8 mouse cellular contexts compared by ENCODE assay signal in genomic region chr4:135873526-135874202, GRCm38 (mm10). TPM values are rescaled to one million over a fixed set of nuclear protein-coding genes. Genes with fewer than 3 reads are reported as not detected.
DNase-seq lines count a peak whose midpoint lies in the region; ATAC-seq and TF ChIP-seq lines count a peak whose summit lies in the region.

Pnrc2 (minus strand) TSS chr4:135873850.

- WGBS in heart, embryonic 14.5 days, result 0% methylated on average over 54 of the region's 60 CpGs
- under 1% methylated on average over 59 of the region's 60 CpGs for WGBS in liver, embryonic 14.5 days (ENCODE audit: insufficient replicate concordance)
- under 1% methylated on average over 56 of the region's 60 CpGs for WGBS in neural tube, embryonic 11.5 days
- WGBS in stomach, postnatal 0 days, result under 1% methylated on average over 58 of the region's 60 CpGs

- H3K36me3 ChIP-seq in heart, embryonic 14.5 days (ENCODE audit: control insufficient read depth, insufficient read depth, low read length), result peaks cover 41% of the 10 kb centered on the region
- peaks cover 37% of the 10 kb centered on the region for H3K36me3 ChIP-seq in liver, embryonic 14.5 days (replicated peaks; ENCODE audit: control insufficient read depth, insufficient read depth, low read depth)
- peaks cover 2% of the 10 kb centered on the region; the same call in 1 of the 2 replicates for H3K36me3 ChIP-seq in neural tube, embryonic 11.5 days (ENCODE audit: control insufficient read depth, insufficient read depth, low read length)
- H3K36me3 ChIP-seq in stomach, postnatal 0 days (ENCODE audit: control insufficient read depth, insufficient read depth, low read length), result no peaks in the 10 kb centered on the region

- TF ChIP-seq CTCF in liver, embryonic 14.5 days (IDR thresholded peaks at IDR 0.05; ENCODE audit: low read depth), result no peak
- no peak; the same call in 1 of the 2 replicates for TF ChIP-seq CTCF in stomach, postnatal 0 days (IDR thresholded peaks at IDR 0.05; ENCODE audit: low read depth)

- peaks cover 28% of the 10 kb centered on the region for H3K4me1 ChIP-seq in brown adipose tissue, adult 24 weeks (ENCODE audit: control insufficient read depth, insufficient read depth, insufficient read length, low read length)
- peaks cover 22 to 51% of the 10 kb centered on the region in 2 experiments for H3K4me1 ChIP-seq in heart, embryonic 14.5 days (ENCODE audit: control insufficient read depth in 2 of 2, insufficient read depth in 2 of 2, low read length in 2 of 2)
- H3K4me1 ChIP-seq in liver, embryonic 14.5 days (replicated peaks; ENCODE audit: control insufficient read depth in 2 of 2, insufficient read depth in 2 of 2, low read length in 1 of 2), result peaks cover 32 to 38% of the 10 kb centered on the region in 2 experiments
- H3K4me1 ChIP-seq in neural tube, embryonic 11.5 days (ENCODE audit: control insufficient read depth, insufficient read depth, low read length), result peaks cover 41% of the 10 kb centered on the region
- peaks cover 18% of the 10 kb centered on the region; the same call in 1 of the 2 replicates for H3K4me1 ChIP-seq in stomach, postnatal 0 days (replicated peaks; ENCODE audit: control insufficient read depth, insufficient read depth)

- ATAC-seq in CD4-positive, CD25-positive, alpha-beta regulatory T cell, adult 4 months, result peak; percentile 60
- ATAC-seq in heart, embryonic 14.5 days (ENCODE audit: insufficient number of reproducible peaks, insufficient read depth, low FRiP score, low read depth), result peak; percentile 92
- ATAC-seq in liver, embryonic 14.5 days (ENCODE audit: insufficient read depth), result peak; percentile 94
- peak; percentile 95 for ATAC-seq in neural tube, embryonic 11.5 days (ENCODE audit: insufficient read depth, low FRiP score, low TSS enrichment)
- ATAC-seq in stomach, postnatal 0 days (ENCODE audit: low FRiP score, low TSS enrichment), result peak; percentile 95

- peak; percentile 79 for DNase-seq in fibroblast of lung, adult 2 months (ENCODE audit: low read depth)
- DNase-seq in kidney, postnatal 25 days, result peak; percentile 90 to 98
- peak; percentile 87 to 88 (median 88) for DNase-seq in liver, embryonic 14.5 days (ENCODE audit: low read depth in 3 of 3, low spot score in 3 of 3)
- DNase-seq in neural tube, embryonic 11.5 days (ENCODE audit: low spot score), result peak; percentile 94
- DNase-seq in stomach, postnatal 0 days (ENCODE audit: low spot score), result peak; percentile 98

- H3K27me3 ChIP-seq in heart, embryonic 14.5 days (ENCODE audit: control insufficient read depth, insufficient read depth, low read length), result no peaks in the 10 kb centered on the region
- H3K27me3 ChIP-seq in liver, embryonic 14.5 days (ENCODE audit: control insufficient read depth, insufficient read depth, low read length), result no peaks in the 10 kb centered on the region
- no peaks in the 10 kb centered on the region for H3K27me3 ChIP-seq in neural tube, embryonic 11.5 days (ENCODE audit: control insufficient read depth, insufficient read depth, low read length)
- H3K27me3 ChIP-seq in stomach, postnatal 0 days (ENCODE audit: control insufficient read depth, insufficient read depth, low read length), result no peaks in the 10 kb centered on the region

- peak within 1 kb of the TSS; percentile 99 for H3K27ac ChIP-seq in brown adipose tissue, adult 24 weeks (replicated peaks; ENCODE audit: low read depth, low read length)
- H3K27ac ChIP-seq in heart, embryonic 14.5 days (replicated peaks in 1 of 2; ENCODE audit: control insufficient read depth in 1 of 2, insufficient read depth in 1 of 2, low read depth in 2 of 2, low read length in 2 of 2), result peak within 1 kb of the TSS; percentile 99 to 100
- H3K27ac ChIP-seq in liver, embryonic 14.5 days, result peak within 1 kb of the TSS; percentile 87
- H3K27ac ChIP-seq in neural tube, embryonic 11.5 days (ENCODE audit: low read depth, low read length), result peak within 1 kb of the TSS; percentile 99
- H3K27ac ChIP-seq in stomach, postnatal 0 days (replicated peaks), result peak within 1 kb of the TSS; percentile 100

- H3K4me2 ChIP-seq in heart, embryonic 14.5 days (ENCODE audit: low read length), result peak within 1 kb of the TSS; percentile 84
- peak within 1 kb of the TSS; percentile 80 for H3K4me2 ChIP-seq in liver, embryonic 14.5 days (ENCODE audit: low read depth)
- peak within 1 kb of the TSS; percentile 88 for H3K4me2 ChIP-seq in neural tube, embryonic 11.5 days (ENCODE audit: low read depth)
- H3K4me2 ChIP-seq in stomach, postnatal 0 days (replicated peaks; ENCODE audit: low read depth), result peak within 1 kb of the TSS; percentile 70

- H3K4me3 ChIP-seq in brown adipose tissue, adult 24 weeks (ENCODE audit: insufficient read depth, low read depth, low read length), result peak within 1 kb of the TSS; percentile 88
- peak within 1 kb of the TSS; percentile 84 to 96 for H3K4me3 ChIP-seq in heart, embryonic 14.5 days (ENCODE audit: control insufficient read depth in 1 of 2, insufficient read depth in 1 of 2, low read depth in 1 of 2, low read length in 2 of 2)
- peak within 1 kb of the TSS; percentile 78 to 91 for H3K4me3 ChIP-seq in liver, embryonic 14.5 days (ENCODE audit: insufficient read depth in 1 of 2, low read depth in 2 of 2, low read length in 2 of 2)
- peak within 1 kb of the TSS; percentile 84 for H3K4me3 ChIP-seq in neural tube, embryonic 11.5 days (ENCODE audit: low read depth, low read length)
- peak within 1 kb of the TSS; percentile 83 for H3K4me3 ChIP-seq in stomach, postnatal 0 days (ENCODE audit: low read depth, low read length)

- H3K9ac ChIP-seq in heart, embryonic 14.5 days (ENCODE audit: low read length), result peak within 1 kb of the TSS; percentile 98
- H3K9ac ChIP-seq in liver, embryonic 14.5 days (replicated peaks), result peak within 1 kb of the TSS; percentile 88
- H3K9ac ChIP-seq in neural tube, embryonic 11.5 days (ENCODE audit: low read length), result peak within 1 kb of the TSS; percentile 98
- peak within 1 kb of the TSS; percentile 90 for H3K9ac ChIP-seq in stomach, postnatal 0 days (ENCODE audit: low read length)

- H3K9me3 ChIP-seq in heart, embryonic 14.5 days (ENCODE audit: control insufficient read depth, low read length), result no peaks in the 10 kb centered on the region
- no peaks in the 10 kb centered on the region for H3K9me3 ChIP-seq in liver, embryonic 14.5 days (ENCODE audit: control insufficient read depth, low read length)
- no peaks in the 10 kb centered on the region for H3K9me3 ChIP-seq in neural tube, embryonic 11.5 days (ENCODE audit: control insufficient read depth, low read length)
- no peaks in the 10 kb centered on the region for H3K9me3 ChIP-seq in stomach, postnatal 0 days (ENCODE audit: control insufficient read depth, low read length)

- TF ChIP-seq EP300 in liver, embryonic 14.5 days (IDR thresholded peaks at IDR 0.05; ENCODE audit: low read depth), result no peak
- TF ChIP-seq EP300 in stomach, postnatal 0 days (optimal IDR thresholded peaks at IDR 0.05), result peak; percentile 80

RNA-seq across cellular contexts. Expression of gene Pnrc2, which starts in this region (rescaled TPM):
- polyA plus RNA-seq in CD4-positive, CD25-positive, alpha-beta regulatory T cell, adult 4 months (2017; shearing (Covaris generic)), result 100 to 1,000 TPM; 206 to 221 TPM
- 86.4 and 125 TPM in 2 replicates for polyA plus RNA-seq in brown adipose tissue, adult 24 weeks (2012; ENCODE audit: insufficient read depth, insufficient read length, missing spikeins)
- polyA plus RNA-seq in heart, embryonic 14.5 days (2014; fragmentation: Nextera tagmentation; extraction: Ambion mirVana), result 133 and 137 TPM in 2 replicates
- polyA plus RNA-seq in liver, embryonic 14.5 days (2012; rRNA removed), result 25.4 and 43.4 TPM in 2 replicates
- 80.2 and 81.9 TPM in 2 replicates for polyA plus RNA-seq in liver, embryonic 14.5 days (2014; fragmentation: Nextera tagmentation; extraction: Ambion mirVana)
- polyA plus RNA-seq in neural tube, embryonic 11.5 days (2014; fragmentation: Nextera tagmentation; extraction: Ambion mirVana), result 196 and 201 TPM in 2 replicates
- 101 TPM in 2 replicates for polyA plus RNA-seq in stomach, postnatal 0 days (2015; fragmentation: Nextera tagmentation; extraction: Ambion mirVana)

Comparison
In these comparisons a context has a peak if more than half of its experiments do, and no peak if none do; other contexts are left out.
1. Peak in every context shown above with its lines: DNase-seq, ATAC-seq, H3K4me3 ChIP-seq and H3K27ac ChIP-seq.